Mouse (Mus musculus) heart, adult 8-10 months (tissue): Measurements from ENCODE around the gene Col6a1. TPM values are rescaled to one million over a fixed set of nuclear protein-coding genes. Genes with fewer than 3 reads are reported as not detected.
A peak's percentile ranks its signal among the peaks of the same experiment; 100 is the strongest.

ENCODE experiments used
- DNase-seq: peaks from one replicate; pipeline ENCODE4 v3.0.0; 2022; ENCODE audit warnings: low spot score
- total RNA-seq, 4 experiments: library from RNA; stranded (reverse); gene quantifications; 2 replicates each; pipeline ENCODE4 v1.2.4; 2022

Col6a1 gene
- total RNA-seq, 4 experiments from 2014 or later = 23.3 to 31.8 (median 29.8) TPM

GRCm38 (mm10) chr10:76724231-76724736, 1.7 kb downstream of the Col6a1 start:
- DNase-seq = no peak

GRCm38 (mm10) chr10:76722751-76723450, 3.1 kb downstream of the Col6a1 start:
- no peak for DNase-seq

GRCm38 (mm10) chr10:76721746-76722145, 4.2 kb downstream of the Col6a1 start:
- DNase-seq = no peak

GRCm38 (mm10) chr10:76721216-76721615, 4.8 kb downstream of the Col6a1 start:
- no peak for DNase-seq

GRCm38 (mm10) chr10:76717631-76718030, 8.3 kb downstream of the Col6a1 start:
- no peak for DNase-seq

- no peak for DNase-seq
Measured at GRCm38 (mm10) chr10:76717026-76717425, 8.9 kb downstream of the Col6a1 start.

- no peak for DNase-seq
Measured at GRCm38 (mm10) chr10:76714303-76714702, 11.7 kb downstream of the Col6a1 start.

GRCm38 (mm10) chr10:76712500-76712899, 13.5 kb downstream of the Col6a1 start:
- DNase-seq = no peak

- no peak for DNase-seq
Measured at GRCm38 (mm10) chr10:76711331-76711730, 14.6 kb downstream of the Col6a1 start.

- no peak for DNase-seq
Measured at GRCm38 (mm10) chr10:76708465-76708864, 17.5 kb downstream of the Col6a1 start.

GRCm38 (mm10) chr10:76707584-76707983, 18.4 kb downstream of the Col6a1 start:
- no peak for DNase-seq

- DNase-seq = no peak
Measured at GRCm38 (mm10) chr10:76707001-76707400, 19.0 kb downstream of the Col6a1 start.

- DNase-seq = peak; percentile 47
Measured at GRCm38 (mm10) chr10:76704358-76704757, 21.6 kb downstream of the Col6a1 start.

GRCm38 (mm10) chr10:76701446-76701845, 24.5 kb downstream of the Col6a1 start:
- DNase-seq = no peak

GRCm38 (mm10) chr10:76699816-76700215, 26.2 kb downstream of the Col6a1 start:
- DNase-seq = peak; percentile 40

GRCm38 (mm10) chr10:76695283-76695885, 30.6 kb downstream of the Col6a1 start:
- DNase-seq = no peak

- DNase-seq = peak; percentile 58
Measured at GRCm38 (mm10) chr10:76694765-76695164, 31.2 kb downstream of the Col6a1 start.

- no peak for DNase-seq
Measured at GRCm38 (mm10) chr10:76693446-76693845, 32.5 kb downstream of the Col6a1 start.

GRCm38 (mm10) chr10:76685451-76686017, 40.4 kb downstream of the Col6a1 start:
- DNase-seq = no peak

GRCm38 (mm10) chr10:76683977-76684376, 42.0 kb downstream of the Col6a1 start:
- no peak for DNase-seq

- no peak for DNase-seq
Measured at GRCm38 (mm10) chr10:76683461-76683860, 42.5 kb downstream of the Col6a1 start.

GRCm38 (mm10) chr10:76681882-76682281, 44.1 kb downstream of the Col6a1 start:
- DNase-seq = peak; percentile 46
